Mouse (Mus musculus) heart, adult 2 months (tissue): ENCODE data around the gene Serpina12.
A peak's percentile ranks its signal among the peaks of the same experiment; 100 is the strongest.

Experiments
- CTCF ChIP-seq: fragments of 200-600 bp; IDR thresholded peaks from 2 replicates; pipeline ENCODE4 v1.8.1; 2022; ENCODE audit warnings: antibody characterized with exemption, mild to moderate bottlenecking, moderate library complexity
- EP300 ChIP-seq: fragments of 200-500 bp; IDR thresholded peaks from 2 replicates; pipeline ENCODE4 v1.6.1; 2011; ENCODE audit warnings: low read depth, low read length, control low read depth; ENCODE audit not compliant: insufficient read depth
- POLR2A ChIP-seq: fragments of 200-500 bp; IDR thresholded peaks from 2 replicates; pipeline ENCODE4 v1.6.1; 2011; ENCODE audit warnings: mild to moderate bottlenecking, low read depth, low read length, control low read depth; ENCODE audit not compliant: insufficient read depth

- 0 out of 2 replicates have a peak, but pooled peaks have one; percentile 14 for TF ChIP-seq CTCF
- no peak for TF ChIP-seq POLR2A
- no peak for TF ChIP-seq EP300
Measured at GRCm38 (mm10) chr12:104004689-104005088, 39.6 kb downstream of the Serpina12 start.
